ENCODE assay signal across 9 mouse cellular contexts in the genomic region with DNA sequence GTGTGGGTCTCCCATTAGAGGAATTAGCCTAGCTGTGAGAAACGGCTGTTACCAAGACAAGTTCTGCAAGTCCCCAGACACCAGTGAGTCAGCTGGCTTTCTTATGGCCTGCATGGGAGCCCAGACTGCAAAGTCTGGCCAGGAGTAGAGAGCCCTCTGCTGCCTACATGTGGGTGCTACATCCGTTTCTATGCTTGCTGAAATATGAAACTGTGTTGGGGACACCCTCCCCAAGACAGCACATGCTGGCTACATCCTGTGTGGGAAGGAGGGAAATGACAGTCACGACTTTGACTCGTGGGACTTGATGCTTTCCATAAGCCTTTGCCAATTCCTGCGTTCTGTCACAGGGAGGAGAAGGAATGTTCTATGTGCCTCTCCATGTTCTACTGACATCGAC. TPM values are rescaled to one million over a fixed set of nuclear protein-coding genes. Genes with fewer than 3 reads are reported as not detected.
DNase-seq lines count a peak whose midpoint lies in the region; ATAC-seq lines count a peak whose summit lies in the region.
"Had no signal": no experiment of that assay in that cellular context is flagged by ENCODE, and none has a peak within 500 bp of the region (broad histone marks: within the 10 kb centered on the region; RNA-seq: fewer than 3 reads in every experiment).

No protein-coding gene starts in this region.

- H3K27me3 ChIP-seq in intestine, embryonic 14.5 days (replicated peaks; ENCODE audit: control insufficient read depth, insufficient read depth, low read length): no peaks in the 10 kb centered on the region
- no peaks in the 10 kb centered on the region for H3K27me3 ChIP-seq in intestine, embryonic 15.5 days (replicated peaks)
- H3K27me3 ChIP-seq in heart, embryonic 10.5 days (ENCODE audit: insufficient read depth, poor library complexity, severe bottlenecking): peaks cover 26% of the 10 kb centered on the region; the same call in 1 of the 2 replicates
- no peaks in the 10 kb centered on the region for H3K27me3 ChIP-seq in midbrain, embryonic 16.5 days (ENCODE audit: control insufficient read depth, insufficient read depth, low read depth, low read length)

- ATAC-seq in intestine, embryonic 14.5 days (replicated peaks; ENCODE audit: low FRiP score, low TSS enrichment, low read depth): no peak
- no peak for ATAC-seq in intestine, embryonic 15.5 days
- ATAC-seq in midbrain, embryonic 16.5 days: 0 out of 2 replicates have a peak, but pooled peaks have one; percentile 37

- H3K27ac ChIP-seq in intestine, embryonic 14.5 days (ENCODE audit: low read depth): no peak overlapping the region
- no peak overlapping the region for H3K27ac ChIP-seq in intestine, embryonic 15.5 days
- H3K27ac ChIP-seq in heart, embryonic 10.5 days: no peak overlapping the region
- H3K27ac ChIP-seq in midbrain, embryonic 16.5 days (ENCODE audit: low read length): no peak overlapping the region

- DNase-seq in intestine, embryonic 14.5 days (ENCODE audit: low spot score): peak; percentile 53
- peak; percentile 11 for DNase-seq in R1 (ENCODE audit: low read depth, low spot score)
- peak; percentile 50 for DNase-seq in embryo, embryonic 10 days (ENCODE audit: low spot score)
- peak; percentile 77 for DNase-seq in heart, embryonic 10.5 days (ENCODE audit: low spot score)
- peak; percentile 54 to 73 for DNase-seq in layer of hippocampus, postnatal 14 days (ENCODE audit: low spot score in 2 of 2)
- DNase-seq in urinary bladder, postnatal 36 days (ENCODE audit: low spot score in 2 of 2): peak; percentile 36 to 63

- no peaks in the 10 kb centered on the region for H3K9me3 ChIP-seq in intestine, embryonic 14.5 days (ENCODE audit: control insufficient read depth, low read length)
- H3K9me3 ChIP-seq in intestine, embryonic 15.5 days: no peaks in the 10 kb centered on the region
- no peaks in the 10 kb centered on the region for H3K9me3 ChIP-seq in heart, embryonic 10.5 days
- H3K9me3 ChIP-seq in midbrain, embryonic 16.5 days (replicated peaks; ENCODE audit: control insufficient read depth, low read length, poor library complexity, severe bottlenecking): no peaks in the 10 kb centered on the region

- WGBS in intestine, embryonic 14.5 days: 26% methylated on average over 6 of the region's 6 CpGs
- 25% methylated on average over 6 of the region's 6 CpGs for WGBS in intestine, embryonic 15.5 days
- 25% methylated on average over 6 of the region's 6 CpGs for WGBS in heart, embryonic 10.5 days
- 32% methylated on average over 6 of the region's 6 CpGs for WGBS in midbrain, embryonic 16.5 days

- H3K9ac ChIP-seq in intestine, embryonic 14.5 days (ENCODE audit: low read length): no peak overlapping the region
- H3K9ac ChIP-seq in intestine, embryonic 15.5 days: no peak overlapping the region
- H3K9ac ChIP-seq in midbrain, embryonic 16.5 days (ENCODE audit: low read depth, low read length): no peak overlapping the region

- no peak overlapping the region for H3K4me3 ChIP-seq in intestine, embryonic 14.5 days (ENCODE audit: low read depth, low read length)
- no peak overlapping the region for H3K4me3 ChIP-seq in intestine, embryonic 15.5 days (replicated peaks)
- no peak overlapping the region for H3K4me3 ChIP-seq in heart, embryonic 10.5 days
- H3K4me3 ChIP-seq in midbrain, embryonic 16.5 days (ENCODE audit: low read depth, low read length): no peak overlapping the region

- H3K36me3 ChIP-seq in intestine, embryonic 14.5 days (ENCODE audit: control insufficient read depth, insufficient read depth, low read length): no peaks in the 10 kb centered on the region
- H3K36me3 ChIP-seq in intestine, embryonic 15.5 days: no peaks in the 10 kb centered on the region
- no peaks in the 10 kb centered on the region for H3K36me3 ChIP-seq in heart, embryonic 10.5 days
- H3K36me3 ChIP-seq in midbrain, embryonic 16.5 days (ENCODE audit: control insufficient read depth, insufficient read depth, low read length): no peaks in the 10 kb centered on the region

- H3K4me1 ChIP-seq in intestine, embryonic 14.5 days (replicated peaks; ENCODE audit: control insufficient read depth, insufficient read depth, low read length): no peaks in the 10 kb centered on the region
- no peaks in the 10 kb centered on the region for H3K4me1 ChIP-seq in intestine, embryonic 15.5 days (replicated peaks)
- peaks cover 6% of the 10 kb centered on the region; the same call in 1 of the 2 replicates for H3K4me1 ChIP-seq in heart, embryonic 10.5 days
- H3K4me1 ChIP-seq in midbrain, embryonic 16.5 days (ENCODE audit: control insufficient read depth, insufficient read depth, low read length): peaks cover 9% of the 10 kb centered on the region

- no peak overlapping the region for H3K4me2 ChIP-seq in intestine, embryonic 14.5 days (ENCODE audit: low read length)
- H3K4me2 ChIP-seq in intestine, embryonic 15.5 days (replicated peaks): no peak overlapping the region
- no peak overlapping the region for H3K4me2 ChIP-seq in midbrain, embryonic 16.5 days (ENCODE audit: low read length)

RNA-seq across cellular contexts. Expression of a gene that starts 45.8 kb away (rescaled TPM):
- polyA plus RNA-seq in intestine, embryonic 14.5 days (2014; fragmentation: Nextera tagmentation; extraction: Ambion mirVana): not detected in 2 replicates
- not detected in 2 replicates for polyA plus RNA-seq in intestine, embryonic 15.5 days (2015; fragmentation: Nextera tagmentation; extraction: Ambion mirVana)
- 0.05 TPM in 1 of 2 replicates, not detected in the other for polyA plus RNA-seq in heart, embryonic 10.5 days (2016; fragmentation: Nextera tagmentation; extraction: Ambion mirVana)
- total RNA-seq in layer of hippocampus, postnatal 14 days (2021): under 1 TPM; 0.14 to 0.25 TPM
- polyA plus RNA-seq in midbrain, embryonic 16.5 days (2015; fragmentation: Nextera tagmentation; extraction: Ambion mirVana): 10.1 and 10.4 TPM in 2 replicates
- polyA plus RNA-seq: large intestine, adult 2 months had no signal

Comparison
In these comparisons a context has a peak if more than half of its experiments do, and no peak if none do; other contexts are left out.
1. DNase-seq: peak in every context shown above with its lines; median percentile 77 in heart, embryonic 10.5 days; 64 in layer of hippocampus, postnatal 14 days; 53 in intestine, embryonic 14.5 days; 50 in embryo, embryonic 10 days; 50 in urinary bladder, postnatal 36 days; 11 in R1.
2. RNA of a gene that starts 45.8 kb away (polyA plus RNA-seq): 10.1 to 10.4 TPM in midbrain, embryonic 16.5 days; 0.05 TPM in heart, embryonic 10.5 days, not detected in intestine, embryonic 14.5 days and not detected in intestine, embryonic 15.5 days; every median in the first group is over 10 times any median in the second.